Mouse (Mus musculus) thymus, adult 2 months (tissue): Measurements from ENCODE around the gene Il1b. TPM values are rescaled to one million over a fixed set of nuclear protein-coding genes. Genes with fewer than 3 reads are reported as not detected.

Experiments
- DNase-seq: peaks from one replicate; pipeline ENCODE4 v3.0.0; 2021
- H3K27ac ChIP-seq: fragments of 200-500 bp; 2 replicates; pipeline ENCODE4 v1.5.1; 2012; ENCODE audit warnings: low read length, control low read depth; ENCODE audit not compliant: control insufficient read depth, insufficient read depth
- H3K27me3 ChIP-seq: fragments of 200-500 bp; 2 replicates; pipeline ENCODE4 v1.6.1; 2012; ENCODE audit warnings: mild to moderate bottlenecking, low read length, moderate library complexity, mixed read lengths; ENCODE audit not compliant: control insufficient read depth, insufficient read depth
- H3K36me3 ChIP-seq: fragments of 200-500 bp; 2 replicates; pipeline ENCODE4 v1.6.1; 2012; ENCODE audit warnings: mild to moderate bottlenecking, low read length, moderate library complexity; ENCODE audit not compliant: control insufficient read depth, insufficient read depth
- H3K4me1 ChIP-seq: fragments of 200-500 bp; replicated peaks from 2 replicates; pipeline ENCODE4 v1.6.1; 2012; ENCODE audit warnings: low read length; ENCODE audit not compliant: control insufficient read depth, insufficient read depth
- H3K4me3 ChIP-seq: fragments of 200-500 bp; 2 replicates; pipeline ENCODE4 v1.5.1; 2012; ENCODE audit warnings: mild to moderate bottlenecking, low read length, control low read depth, moderate library complexity; ENCODE audit not compliant: control insufficient read depth, insufficient read depth
- CTCF ChIP-seq: fragments of 200-500 bp; IDR thresholded peaks from 2 replicates; pipeline ENCODE4 v1.5.1; 2012; ENCODE audit warnings: mild to moderate bottlenecking, control low read depth, low read length, moderate library complexity, borderline replicate concordance; ENCODE audit not compliant: control insufficient read depth, poor library complexity, insufficient read depth; ENCODE audit errors: extremely low read depth
- POLR2A ChIP-seq: fragments of 200-500 bp; IDR thresholded peaks from 2 replicates; pipeline ENCODE4 v1.6.1; 2012; ENCODE audit warnings: mild to moderate bottlenecking, low read length, control low read depth, moderate library complexity; ENCODE audit not compliant: control insufficient read depth, poor library complexity, insufficient read depth; ENCODE audit errors: extremely low read depth
- WGBS: fragments of 180-500 bp; shearing (Covaris S2); methylation state at CpG from one replicate; pipeline ENCODE4 v1.1.7; 2018; 5-methylcytosine and 5-hydroxymethylcytosine counted together
- polyA plus RNA-seq: library from polyadenylated mRNA; depleted of rRNA; stranded (reverse); fragments of >200 nt; gene quantifications from 2 replicates; pipeline ENCODE4 v1.2.3, GENCODE M21; 2012

Il1b gene
- polyA plus RNA-seq, 1 experiment, result 1.9 TPM

DNA sequence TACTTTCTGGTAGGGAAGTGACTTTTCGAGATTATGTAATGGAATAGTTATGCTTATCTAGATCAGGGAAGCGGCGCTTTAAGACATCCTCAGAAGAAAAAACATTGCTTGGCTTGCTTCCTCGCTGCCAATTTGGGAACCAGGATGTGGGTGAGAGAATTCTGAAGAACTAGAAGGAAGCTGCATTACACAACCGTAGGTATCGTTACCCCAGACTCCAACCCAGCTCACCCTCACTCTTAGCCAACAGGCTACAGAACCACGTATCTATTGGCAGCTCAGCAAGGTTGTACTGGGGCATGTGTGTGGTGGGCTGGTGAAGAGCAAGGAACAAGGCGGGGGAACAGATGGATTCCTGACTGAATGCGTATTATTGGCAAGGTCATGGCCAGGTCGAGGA is 10.7 kb downstream of the Il1b start:
- Histone ChIP-seq H3K4me3 (no peak overlapping the region), H3K27me3 (no peaks in the 10 kb centered on the region), H3K27ac (no peak overlapping the region), H3K36me3 (no peaks in the 10 kb centered on the region), H3K4me1 (no peaks in the 10 kb centered on the region)
- no peak for DNase-seq
- no peak for TF ChIP-seq CTCF
- TF ChIP-seq POLR2A, result no peak
- 81% methylated on average over 10 of the region's 10 CpGs for WGBS

DNA sequence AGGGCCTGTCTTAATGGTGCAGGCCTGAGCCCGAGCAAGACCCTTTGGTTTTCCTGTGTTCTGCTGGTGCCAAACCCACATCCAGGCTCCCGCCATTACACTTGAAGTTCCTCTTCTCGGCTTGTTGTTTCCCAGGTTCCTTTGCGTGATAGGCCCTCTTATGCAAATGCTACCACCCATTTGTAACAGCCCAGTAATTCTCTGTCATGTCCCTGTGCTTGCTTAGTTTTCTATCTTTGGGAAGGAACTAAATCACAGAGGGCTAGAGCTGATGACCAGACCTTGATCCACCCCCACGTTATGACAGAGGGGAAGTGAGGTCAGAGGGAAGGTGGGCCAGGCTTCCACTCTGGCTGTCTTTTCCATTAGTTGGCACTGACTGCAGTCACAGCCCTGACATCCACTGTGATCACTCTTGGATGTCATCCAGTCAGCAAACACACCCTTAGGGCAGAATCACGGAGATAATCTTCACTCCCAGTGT is 32.8 kb downstream of the Il1b start:
- TF ChIP-seq POLR2A, result no peak
- TF ChIP-seq CTCF, result no peak
- WGBS, result 36% methylated on average over 6 of the region's 6 CpGs
- Histone ChIP-seq H3K4me3 (no peak overlapping the region), H3K27ac (no peak overlapping the region), H3K36me3 (no peaks in the 10 kb centered on the region), H3K4me1 (no peaks in the 10 kb centered on the region), H3K27me3 (no peaks in the 10 kb centered on the region)
- DNase-seq, result no peak

DNA sequence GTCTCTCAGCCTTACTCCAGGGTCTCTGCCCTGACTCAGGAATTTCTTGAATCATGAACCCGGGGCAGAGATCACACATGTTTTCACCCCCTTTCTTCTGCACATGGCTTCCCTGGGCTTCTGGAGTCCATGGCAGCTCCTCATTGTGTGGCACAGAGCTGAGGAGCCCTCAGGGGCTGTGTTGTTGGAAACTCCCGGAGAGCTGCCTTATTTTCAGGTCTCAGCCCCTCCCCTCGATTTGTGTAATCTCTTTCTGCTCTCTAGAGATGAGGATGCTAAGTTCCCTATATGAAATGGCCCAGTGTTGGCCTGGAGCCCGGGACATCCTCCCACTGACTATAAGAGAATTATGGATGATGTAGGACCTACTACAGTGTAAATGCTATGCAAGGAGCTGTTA is 37.5 kb downstream of the Il1b start:
- 88% methylated on average over 4 of the region's 4 CpGs for WGBS
- TF ChIP-seq POLR2A (no peak), CTCF (no peak)
- Histone ChIP-seq H3K4me3 (no peak overlapping the region), H3K27ac (no peak overlapping the region), H3K36me3 (no peaks in the 10 kb centered on the region), H3K27me3 (no peaks in the 10 kb centered on the region), H3K4me1 (no peaks in the 10 kb centered on the region)
- no peak for DNase-seq

DNA sequence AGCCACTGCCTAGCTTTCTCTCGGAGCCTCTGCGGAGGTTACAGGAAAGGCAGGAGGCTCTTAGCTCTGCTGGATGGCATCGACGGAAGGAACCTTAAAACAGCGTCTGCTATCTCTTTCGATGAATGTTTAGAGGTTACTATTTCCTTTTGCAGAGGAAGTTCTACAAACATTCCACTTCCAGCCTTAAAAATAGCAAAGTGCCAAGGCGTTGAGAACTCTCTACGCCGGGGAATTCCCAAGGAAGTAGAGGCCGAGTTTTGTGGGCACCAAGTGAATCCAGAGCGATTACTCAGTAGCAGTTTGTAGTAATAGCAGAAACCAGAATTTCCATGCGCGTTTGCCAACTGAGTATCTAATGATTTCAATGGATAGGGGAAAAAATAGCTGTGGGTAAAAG is 40.4 kb downstream of the Il1b start:
- H3K27ac ChIP-seq, result no peak overlapping the region
- no peaks in the 10 kb centered on the region for H3K4me1 ChIP-seq
- no peak overlapping the region for H3K4me3 ChIP-seq
- DNase-seq, result no peak
- H3K27me3 ChIP-seq, result no peaks in the 10 kb centered on the region
- no peaks in the 10 kb centered on the region for H3K36me3 ChIP-seq
- TF ChIP-seq CTCF (no peak), POLR2A (no peak)
- 11% methylated on average over 13 of the region's 13 CpGs for WGBS

DNA sequence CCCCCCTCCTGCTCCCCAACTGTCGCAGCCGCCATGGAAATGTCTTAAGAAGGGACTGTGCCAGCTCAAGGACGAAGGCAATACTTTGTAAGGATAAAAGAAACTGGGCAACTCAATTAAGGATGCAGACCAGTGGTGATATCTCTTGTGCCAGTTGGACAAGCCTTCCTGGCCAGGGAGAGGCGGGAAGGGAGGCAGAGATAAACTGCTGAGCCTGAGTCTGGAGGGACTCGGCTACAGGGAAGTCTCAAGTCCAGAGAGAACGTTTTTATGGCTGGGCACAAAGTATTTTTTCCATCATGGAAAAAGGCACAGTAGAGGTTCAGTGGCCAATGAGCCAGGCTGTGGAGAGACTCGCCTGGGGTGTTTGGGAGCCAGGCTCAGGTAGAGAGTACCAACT is 40.9 kb downstream of the Il1b start:
- no peak overlapping the region for H3K27ac ChIP-seq
- no peak for DNase-seq
- no peaks in the 10 kb centered on the region for H3K27me3 ChIP-seq
- 69% methylated on average over 7 of the region's 7 CpGs for WGBS
- no peak overlapping the region for H3K4me3 ChIP-seq
- TF ChIP-seq CTCF (no peak), POLR2A (no peak)
- H3K36me3 ChIP-seq, result no peaks in the 10 kb centered on the region
- no peaks in the 10 kb centered on the region for H3K4me1 ChIP-seq

DNA sequence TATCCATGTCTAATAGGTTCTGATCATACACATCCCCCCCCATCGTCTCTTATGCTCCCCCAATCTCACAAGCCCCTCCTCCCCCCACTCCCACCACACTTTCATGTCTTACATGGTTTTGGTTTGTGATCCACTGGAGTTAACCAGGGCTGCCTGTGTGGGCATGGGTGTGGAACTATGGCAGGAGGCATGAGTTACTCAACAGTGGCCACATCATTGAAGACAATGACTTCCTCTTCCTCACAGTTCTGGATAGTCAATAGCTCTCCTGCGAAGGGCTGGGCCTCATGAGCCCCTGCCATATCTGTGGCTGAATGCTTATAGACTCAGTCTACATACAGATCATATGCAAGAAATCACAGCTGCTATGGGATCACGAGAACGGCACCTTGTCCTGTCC is 42.7 kb downstream of the Il1b start:
- TF ChIP-seq CTCF (no peak), POLR2A (no peak)
- no peaks in the 10 kb centered on the region for H3K27me3 ChIP-seq
- no peaks in the 10 kb centered on the region for H3K4me1 ChIP-seq
- 86% methylated on average over 4 of the region's 4 CpGs for WGBS
- H3K27ac ChIP-seq, result no peak overlapping the region
- H3K36me3 ChIP-seq, result no peaks in the 10 kb centered on the region
- H3K4me3 ChIP-seq, result no peak overlapping the region
- DNase-seq, result no peak

DNA sequence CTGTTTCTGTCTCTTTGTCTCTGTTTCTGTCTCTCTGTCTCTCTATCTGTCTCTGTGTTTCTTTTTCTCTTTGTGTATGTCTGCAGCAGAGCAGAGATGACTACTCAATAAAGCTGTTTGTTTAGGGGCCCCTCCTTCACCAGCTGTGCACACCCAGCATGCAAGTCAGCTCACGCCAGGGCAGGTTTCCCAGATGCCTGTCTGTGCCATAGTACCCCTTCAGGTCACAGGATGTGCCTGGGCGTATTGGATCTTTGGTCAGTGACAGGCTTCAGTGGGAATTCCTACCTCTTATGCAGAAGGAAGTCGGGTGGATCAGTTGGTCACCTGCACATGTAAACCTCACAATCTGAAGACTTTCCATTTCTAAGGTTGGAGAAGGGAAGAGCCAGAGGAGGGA is 46.7 kb downstream of the Il1b start:
- no peaks in the 10 kb centered on the region for H3K36me3 ChIP-seq
- H3K27ac ChIP-seq, result no peak overlapping the region
- H3K4me3 ChIP-seq, result no peak overlapping the region
- 86% methylated on average over 3 of the region's 3 CpGs for WGBS
- no peaks in the 10 kb centered on the region for H3K4me1 ChIP-seq
- no peak for DNase-seq
- TF ChIP-seq CTCF (no peak), POLR2A (no peak)
- no peaks in the 10 kb centered on the region for H3K27me3 ChIP-seq
